Mouse (Mus musculus): Measurements from ENCODE around the gene Podxl.

DNA sequence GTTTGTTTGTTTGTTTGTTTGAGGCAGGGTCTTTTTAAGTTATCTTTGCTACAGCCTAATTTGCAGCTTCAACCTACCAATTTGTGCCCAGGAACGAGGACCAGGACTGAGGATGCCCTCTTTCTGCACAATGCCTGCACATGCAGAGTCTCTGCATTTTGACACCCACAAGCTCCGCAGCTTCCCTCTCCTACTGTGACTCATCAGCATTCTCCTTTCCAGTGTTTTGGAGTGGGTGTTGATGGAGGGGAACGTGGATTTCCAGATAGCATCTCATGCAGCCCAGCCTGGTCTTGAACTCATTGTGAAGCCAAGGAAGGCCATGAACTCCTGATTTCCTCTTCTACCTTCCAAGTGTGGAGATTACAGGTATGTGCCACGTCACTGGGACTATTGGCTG is 11.3 kb upstream of the Podxl start:
- TF ChIP-seq POLR2A (IDR thresholded peaks at IDR 0.05; ENCODE audit: insufficient read depth, low read depth, low read length): no peak
- no peak for TF ChIP-seq CTCF (IDR thresholded peaks at IDR 0.05)
- no peak for TF ChIP-seq EP300 (IDR thresholded peaks at IDR 0.05; ENCODE audit: insufficient read depth, low read depth, low read length)

Measured in heart, adult 2 months (tissue).